Mouse (Mus musculus): Measurements from ENCODE around the gene Gtf2a1.
"Not testable (repeated sequence)": the region's sequence is repeated elsewhere in the genome, so short reads cannot be mapped to it uniquely, and the experiment has no call there.

Gene Gtf2a1

GRCm38 (mm10) chr12:91582362-91583002, 7.8 kb downstream of the Gtf2a1 start:
- DNase-seq (ENCODE audit: extremely low read depth, low read depth, low spot score), result no peak

GRCm38 (mm10) chr12:91581204-91582070, 8.8 kb downstream of the Gtf2a1 start:
- no peak for DNase-seq (ENCODE audit: extremely low read depth, low read depth, low spot score)

- DNase-seq (ENCODE audit: extremely low read depth, low read depth, low spot score), result no peak
These were observed 10.6 kb downstream of the Gtf2a1 start for GRCm38 (mm10) chr12:91579665-91580064.

- no peak for DNase-seq (ENCODE audit: extremely low read depth, low read depth, low spot score)
These were observed 18.6 kb downstream of the Gtf2a1 start for GRCm38 (mm10) chr12:91571708-91572107.

GRCm38 (mm10) chr12:91569255-91569654, 21.0 kb downstream of the Gtf2a1 start:
- DNase-seq (ENCODE audit: extremely low read depth, low read depth, low spot score), result no peak

GRCm38 (mm10) chr12:91567145-91567544, 23.1 kb downstream of the Gtf2a1 start:
- no peak for DNase-seq (ENCODE audit: extremely low read depth, low read depth, low spot score)

- DNase-seq (ENCODE audit: extremely low read depth, low read depth, low spot score), result not testable (repeated sequence)
These were observed 32.1 kb downstream of the Gtf2a1 start for GRCm38 (mm10) chr12:91558152-91558551.

- not testable (repeated sequence) for DNase-seq (ENCODE audit: extremely low read depth, low read depth, low spot score)
These were observed 32.8 kb downstream of the Gtf2a1 start for GRCm38 (mm10) chr12:91557358-91558005.

GRCm38 (mm10) chr12:91551773-91552526, 38.3 kb downstream of the Gtf2a1 start:
- peak; percentile 5 for DNase-seq (ENCODE audit: extremely low read depth, low read depth, low spot score)

GRCm38 (mm10) chr12:91549471-91549870, 40.8 kb downstream of the Gtf2a1 start:
- DNase-seq (ENCODE audit: extremely low read depth, low read depth, low spot score), result no peak

GRCm38 (mm10) chr12:91540202-91540601, 50.1 kb downstream of the Gtf2a1 start:
- DNase-seq (ENCODE audit: extremely low read depth, low read depth, low spot score), result no peak

- no peak for DNase-seq (ENCODE audit: extremely low read depth, low read depth, low spot score)
These were observed 55.8 kb downstream of the Gtf2a1 start for GRCm38 (mm10) chr12:91534514-91534913.

GRCm38 (mm10) chr12:91523626-91524025, 66.7 kb downstream of the Gtf2a1 start:
- no peak for DNase-seq (ENCODE audit: extremely low read depth, low read depth, low spot score)

GRCm38 (mm10) chr12:91517808-91518207, 72.5 kb downstream of the Gtf2a1 start:
- no peak for DNase-seq (ENCODE audit: extremely low read depth, low read depth, low spot score)

- DNase-seq (ENCODE audit: extremely low read depth, low read depth, low spot score), result no peak
These were observed 76.3 kb downstream of the Gtf2a1 start for GRCm38 (mm10) chr12:91513980-91514379.

- no peak for DNase-seq (ENCODE audit: extremely low read depth, low read depth, low spot score)
These were observed 78.5 kb downstream of the Gtf2a1 start for GRCm38 (mm10) chr12:91511766-91512165.

Measured in fat pad, adult 2 months (tissue).